Mouse (Mus musculus): ENCODE measurements at regions not wholly inside any gene's neighbourhood (a gene's known extent, or its start where the extent isn't known, plus 50 kb on each side); places are given as distances from the start of the nearest gene placed in this dataset.

- 56% methylated on average over 8 of the region's 8 CpGs for WGBS
- no peak overlapping the region for H3K27ac ChIP-seq
- H3K36me3 ChIP-seq = no peaks in the 10 kb centered on the region
- no peak overlapping the region for H3K4me3 ChIP-seq
- H3K27me3 ChIP-seq (ENCODE audit: insufficient read depth, poor library complexity, severe bottlenecking) = no peaks in the 10 kb centered on the region
- no peak for DNase-seq (ENCODE audit: low spot score)
- peaks cover 49% of the 10 kb centered on the region for H3K4me1 ChIP-seq (replicated peaks)
- H3K9me3 ChIP-seq = no peaks in the 10 kb centered on the region
Measured at GRCm38 (mm10) chr1:135665484-135665883, 54.4 kb upstream of the Csrp1 start.

GRCm38 (mm10) chr1:135668331-135668730, 51.5 kb upstream of the Csrp1 start:
- 70% methylated on average over 3 of the region's 3 CpGs for WGBS
- no peak overlapping the region for H3K4me3 ChIP-seq
- H3K36me3 ChIP-seq = no peaks in the 10 kb centered on the region
- H3K4me1 ChIP-seq (replicated peaks) = peaks cover 62% of the 10 kb centered on the region
- peak; percentile 35 for DNase-seq (ENCODE audit: low spot score)
- H3K27ac ChIP-seq = peak overlapping the region; percentile 8; the same call in 1 of the 2 replicates
- no peaks in the 10 kb centered on the region for H3K27me3 ChIP-seq (ENCODE audit: insufficient read depth, poor library complexity, severe bottlenecking)
- no peaks in the 10 kb centered on the region for H3K9me3 ChIP-seq

GRCm38 (mm10) chr1:135668951-135669350, 50.9 kb upstream of the Csrp1 start:
- H3K4me3 ChIP-seq = no peak overlapping the region
- H3K27ac ChIP-seq = 0 out of 2 replicates have a peak overlapping the region, but pooled peaks have one; percentile 14
- 80% methylated on average over 7 of the region's 7 CpGs for WGBS
- peaks cover 64% of the 10 kb centered on the region for H3K4me1 ChIP-seq (replicated peaks)
- no peak for DNase-seq (ENCODE audit: low spot score)
- H3K27me3 ChIP-seq (ENCODE audit: insufficient read depth, poor library complexity, severe bottlenecking) = no peaks in the 10 kb centered on the region
- H3K9me3 ChIP-seq = no peaks in the 10 kb centered on the region
- no peaks in the 10 kb centered on the region for H3K36me3 ChIP-seq

- H3K27ac ChIP-seq = peak overlapping the region; percentile 3; the same call in 1 of the 2 replicates
- no peaks in the 10 kb centered on the region for H3K27me3 ChIP-seq (ENCODE audit: insufficient read depth, poor library complexity, severe bottlenecking)
- no peak overlapping the region for H3K4me3 ChIP-seq
- peaks cover 59% of the 10 kb centered on the region for H3K4me1 ChIP-seq (replicated peaks)
- DNase-seq (ENCODE audit: low spot score) = no peak
- no peaks in the 10 kb centered on the region for H3K9me3 ChIP-seq
- no peaks in the 10 kb centered on the region for H3K36me3 ChIP-seq
- 78% methylated on average over 7 of the region's 7 CpGs for WGBS
Measured at GRCm38 (mm10) chr1:135669803-135670202, 50.1 kb upstream of the Csrp1 start.

Measured in hindbrain, embryonic 10.5 days (tissue).